Mouse (Mus musculus) left cerebral cortex, postnatal 4 days (tissue): ENCODE measurements at regions not wholly inside any gene's neighbourhood (a gene's known extent, or its start where the extent isn't known, plus 50 kb on each side); places are given as distances from the start of the nearest gene placed in this dataset.

Experiments used
- DNase-seq: peaks from one replicate; pipeline ENCODE4 v3.0.0-alpha.2; 2022
- intact Hi-C: fragments of 180-260 bp; cut with DNase I; formaldehyde crosslinking; loops from one replicate; pipeline ENCODE4 v1.15.1; 2025

DNA sequence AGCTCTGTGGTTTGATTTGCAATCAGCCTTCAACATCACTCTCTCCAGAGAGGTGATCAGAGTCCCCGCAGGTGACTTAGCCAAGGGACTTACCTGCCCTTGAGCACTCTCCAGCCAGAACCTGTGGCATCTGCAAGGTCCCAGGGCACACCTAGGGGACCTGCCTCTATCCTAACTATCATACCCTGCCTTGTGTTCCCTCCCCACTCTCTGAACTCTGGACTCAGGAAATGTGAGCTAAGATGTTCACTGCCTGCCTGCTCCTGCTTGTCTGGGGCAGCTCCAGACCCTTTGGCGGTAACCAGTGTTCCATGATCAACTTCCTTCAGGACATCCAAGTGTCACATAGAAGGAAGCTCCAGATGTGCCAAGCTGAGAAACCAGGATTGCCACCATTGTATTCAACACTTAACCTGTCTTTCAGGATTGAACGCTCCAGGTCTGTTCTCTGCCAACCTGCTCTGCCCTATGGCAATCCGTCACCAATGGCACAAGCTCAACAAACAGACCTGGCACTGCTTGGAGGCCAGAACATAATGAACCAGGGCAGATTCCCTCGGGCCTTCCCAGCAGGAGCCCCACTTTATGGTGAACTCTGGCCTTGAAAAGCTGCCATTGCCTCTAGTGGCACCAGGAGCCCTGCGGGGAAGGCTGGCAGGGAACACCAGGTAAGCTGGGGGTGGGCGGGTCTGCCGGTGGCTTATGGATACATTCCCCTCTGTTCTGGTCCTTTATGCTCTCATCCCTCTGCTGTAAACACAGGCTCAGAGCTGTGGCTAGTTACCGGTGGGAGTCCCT, 223.2 kb downstream of the Tle3 start:
- intact Hi-C loops = no loop called here
- DNase-seq = no peak

DNA sequence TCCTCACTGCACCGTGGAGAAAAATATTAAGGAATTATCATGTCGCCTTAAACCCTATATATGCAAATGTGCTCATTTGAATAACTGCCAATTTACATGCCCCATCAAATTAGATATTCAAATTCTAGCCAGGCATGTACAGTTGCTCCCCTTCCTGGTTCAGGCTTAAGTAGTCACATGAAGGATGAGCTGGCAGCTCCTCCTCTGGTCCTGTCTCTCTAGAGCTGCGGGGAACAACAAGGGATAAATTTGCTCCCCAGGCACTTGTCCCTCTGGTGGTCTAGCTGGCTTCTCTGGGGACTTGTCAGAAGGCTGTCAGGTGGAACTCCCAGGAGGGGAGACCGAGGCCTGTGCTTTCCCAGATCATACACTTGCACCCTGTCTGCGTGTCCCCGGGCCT, 221.8 kb downstream of the Tle3 start:
- intact Hi-C loops = no loop called here
- DNase-seq = no peak

GRCm38 (mm10) chr9:61589727-61590299, 217.6 kb downstream of the Tle3 start:
- no peak for DNase-seq
- intact Hi-C loops = no loop called here

DNA sequence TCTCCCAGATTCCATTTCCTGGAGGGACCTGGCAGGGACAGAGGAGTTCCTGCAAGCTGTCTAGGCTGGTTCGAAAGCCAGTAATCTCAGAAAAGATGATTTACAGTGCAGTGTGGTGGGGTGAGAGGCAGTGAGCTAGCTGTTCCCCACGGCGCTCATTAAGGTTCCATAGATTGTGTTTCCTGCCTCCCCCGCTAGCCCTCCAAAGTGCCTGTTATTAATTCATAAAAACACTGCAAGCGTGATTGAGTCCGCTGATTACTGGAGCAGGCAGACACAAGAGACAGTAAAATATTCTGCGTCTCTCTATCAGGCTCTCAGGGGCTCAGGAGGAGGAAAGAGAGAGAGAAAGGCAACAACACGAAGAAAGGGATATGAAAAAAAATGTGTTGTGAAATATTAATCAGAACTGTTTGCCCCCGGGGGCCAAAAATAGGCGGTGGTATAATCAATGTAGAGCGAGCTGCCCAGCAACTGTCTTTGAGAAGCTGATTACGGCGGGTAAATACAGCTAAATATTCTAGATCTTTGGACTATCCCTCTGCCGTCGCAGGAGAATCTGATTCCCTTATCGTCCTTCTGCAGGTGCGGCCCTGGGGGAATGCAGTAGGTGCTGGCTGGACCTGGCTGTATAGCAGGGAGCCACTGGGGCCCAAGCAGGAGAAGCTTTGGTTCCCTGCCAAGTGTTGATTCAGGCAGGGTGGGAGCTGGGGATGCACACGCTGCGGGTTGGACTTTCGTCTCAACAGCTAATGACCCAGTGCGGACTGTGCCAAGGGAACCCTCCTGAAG, 211.3 kb downstream of the Tle3 start:
- DNase-seq = no peak
- intact Hi-C loops = no loop called here

DNA sequence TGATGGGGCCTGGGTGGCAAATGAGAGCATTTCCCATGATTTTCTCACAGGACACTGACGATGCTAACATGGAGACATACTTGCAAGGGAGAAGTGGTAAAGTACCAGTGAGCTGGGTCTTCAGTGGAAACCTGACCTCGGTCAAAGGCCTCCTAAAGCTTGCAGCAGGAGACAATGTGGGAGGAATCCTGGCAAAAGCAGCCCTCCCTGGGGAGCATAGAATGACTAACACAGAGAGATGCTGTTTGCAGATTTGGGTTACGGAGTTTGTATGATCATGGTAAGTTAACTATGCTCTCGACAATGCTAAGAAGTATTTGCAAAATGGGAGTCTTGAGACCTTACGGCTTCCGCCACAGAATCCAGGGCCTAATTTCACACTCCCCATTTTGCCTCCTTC, 208.9 kb downstream of the Tle3 start:
- no peak for DNase-seq
- intact Hi-C loops = no loop called here

DNA sequence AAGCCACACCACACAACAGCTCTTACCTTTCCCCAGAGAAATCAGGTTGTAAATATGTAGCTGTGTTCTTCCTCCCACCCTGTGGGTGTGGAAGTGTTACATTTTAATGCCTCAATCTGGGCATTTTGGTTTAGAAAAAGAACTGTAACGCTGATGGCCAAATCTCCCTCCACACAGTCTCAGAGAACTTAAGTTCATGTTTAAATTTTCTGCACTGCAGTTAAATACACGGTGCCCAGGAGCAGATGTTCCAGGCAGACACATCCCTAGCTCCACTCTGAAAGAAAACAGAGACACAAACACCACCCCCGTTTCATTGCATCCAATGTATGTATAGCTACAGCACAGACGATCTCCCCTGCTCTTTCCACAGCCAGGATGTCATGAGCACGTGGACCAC, 206.1 kb downstream of the Tle3 start:
- no peak for DNase-seq
- intact Hi-C loops = no loop called here

DNA sequence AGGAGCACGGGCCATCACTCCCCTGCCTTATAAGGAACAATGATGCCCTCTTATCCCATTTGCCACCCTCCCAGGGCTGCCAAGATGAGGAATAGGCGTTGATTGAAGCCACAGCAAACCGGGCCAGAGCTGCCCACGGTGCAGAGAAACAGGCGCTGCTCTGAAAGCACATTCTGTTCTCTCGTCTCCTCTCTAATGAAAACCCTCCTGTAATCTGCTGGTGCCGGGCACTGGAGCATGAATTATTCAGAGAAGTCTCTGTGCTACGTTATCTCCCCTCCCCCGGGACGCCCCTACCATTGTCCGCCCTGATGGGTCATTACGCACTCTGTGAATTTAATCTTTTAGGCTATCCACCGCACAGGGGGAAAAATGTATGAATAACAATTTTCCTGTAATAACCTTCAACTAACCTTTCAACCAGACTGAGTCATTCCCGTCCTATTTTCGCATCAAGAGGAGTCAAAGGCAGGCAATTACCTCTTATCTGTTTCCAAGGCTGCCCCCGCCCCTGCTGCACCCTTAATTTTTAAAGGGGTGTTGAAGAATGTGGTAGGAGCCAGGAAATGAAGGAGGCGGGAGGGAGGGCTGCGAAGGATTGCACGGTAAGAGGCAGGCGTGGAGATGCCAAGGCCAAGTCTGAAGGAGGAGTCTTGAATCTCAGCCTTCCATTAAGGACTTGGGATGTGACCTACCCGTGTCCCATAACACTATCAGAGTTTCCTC, 201.6 kb downstream of the Tle3 start:
- intact Hi-C loops = no loop called here
- DNase-seq = peak; percentile 39

DNA sequence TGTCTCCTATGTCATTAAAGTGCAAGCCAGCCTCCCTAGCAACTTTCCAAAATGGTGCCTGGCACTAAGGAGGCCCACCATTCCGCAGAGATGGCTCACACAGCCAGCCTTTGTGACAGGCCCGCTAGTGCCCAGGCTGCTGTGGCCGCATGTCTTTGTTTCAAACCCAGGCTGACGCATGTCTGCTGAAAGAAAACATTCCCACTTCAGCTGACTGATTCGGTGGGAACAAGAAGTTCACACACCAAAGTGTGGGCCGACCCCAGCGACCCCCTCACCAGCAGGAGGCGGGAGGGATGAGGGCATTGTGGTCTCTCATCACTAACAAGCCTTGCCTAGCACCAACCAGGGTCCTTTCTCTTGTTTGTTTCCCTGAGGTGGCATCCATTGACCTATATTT, 190.9 kb downstream of the Tle3 start:
- no peak for DNase-seq
- intact Hi-C loops = no loop called here

- intact Hi-C loops = no loop called here
- no peak for DNase-seq
These were observed 189.4 kb downstream of the Tle3 start for GRCm38 (mm10) chr9:61561551-61561950.

DNA sequence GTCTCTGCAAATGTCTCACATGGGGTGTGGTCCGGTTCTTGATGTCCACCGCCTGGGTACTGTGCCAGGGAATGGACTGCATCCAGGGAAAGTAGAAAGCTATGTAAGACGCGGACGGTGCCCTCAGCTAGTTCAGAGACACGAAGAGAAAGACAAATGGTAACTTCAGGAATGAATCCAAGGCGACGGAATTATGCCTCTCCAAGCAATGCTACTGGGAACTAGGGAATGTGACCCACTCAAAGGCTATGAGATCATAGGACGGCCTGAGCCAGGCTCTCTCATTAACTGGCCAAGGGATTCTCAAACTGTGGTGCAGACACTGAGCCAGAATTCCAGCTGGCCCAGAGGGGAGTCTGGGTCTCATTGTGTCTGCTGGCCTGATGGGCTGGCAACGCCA, 186.5 kb downstream of the Tle3 start:
- DNase-seq = peak; percentile 72
- intact Hi-C loops = no loop called here

DNA sequence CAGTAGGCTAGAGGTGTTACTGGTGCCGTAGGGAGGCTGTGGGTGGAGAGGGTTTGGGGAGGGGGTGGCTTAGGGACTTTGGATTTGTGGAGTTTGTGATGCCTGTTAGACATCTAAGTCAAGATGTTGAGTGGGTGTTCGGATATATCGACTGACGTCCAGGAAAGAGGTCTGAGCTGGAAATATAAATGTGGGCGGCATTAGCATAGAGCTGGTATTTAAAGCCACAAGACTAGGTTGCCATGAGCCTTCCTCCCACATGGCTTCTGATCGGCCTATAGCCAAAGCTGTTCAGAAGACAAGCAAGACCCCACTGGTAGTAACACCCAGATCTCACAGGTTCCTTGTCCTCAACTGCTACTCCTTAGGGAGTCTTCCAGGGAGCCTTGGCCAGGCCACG, 184.9 kb downstream of the Tle3 start:
- DNase-seq = no peak

DNA sequence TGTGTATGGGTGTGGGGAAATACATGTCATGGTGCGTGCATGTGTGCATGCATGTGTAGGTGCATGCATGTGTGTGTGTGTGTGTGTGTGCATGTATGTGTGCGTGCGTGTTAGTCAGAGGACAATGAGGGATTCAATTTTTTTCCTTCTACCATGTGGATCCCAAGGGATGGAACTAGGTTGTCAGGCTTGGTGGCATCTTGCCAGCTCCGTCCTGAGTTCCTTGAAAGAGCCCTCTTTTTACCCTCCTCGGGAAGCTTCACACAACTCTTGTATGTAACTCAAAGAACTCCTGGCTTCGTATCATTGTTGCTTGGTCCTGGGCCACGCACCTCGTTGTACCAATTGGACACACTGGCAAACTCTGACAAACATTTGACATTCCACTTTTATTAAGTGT, 183.0 kb downstream of the Tle3 start:
- DNase-seq = peak; percentile 39
- intact Hi-C loops = no loop called here

More for the DNA sequence above, 184.9 kb downstream of the Tle3 start:
- intact Hi-C loops = no loop called here

DNA sequence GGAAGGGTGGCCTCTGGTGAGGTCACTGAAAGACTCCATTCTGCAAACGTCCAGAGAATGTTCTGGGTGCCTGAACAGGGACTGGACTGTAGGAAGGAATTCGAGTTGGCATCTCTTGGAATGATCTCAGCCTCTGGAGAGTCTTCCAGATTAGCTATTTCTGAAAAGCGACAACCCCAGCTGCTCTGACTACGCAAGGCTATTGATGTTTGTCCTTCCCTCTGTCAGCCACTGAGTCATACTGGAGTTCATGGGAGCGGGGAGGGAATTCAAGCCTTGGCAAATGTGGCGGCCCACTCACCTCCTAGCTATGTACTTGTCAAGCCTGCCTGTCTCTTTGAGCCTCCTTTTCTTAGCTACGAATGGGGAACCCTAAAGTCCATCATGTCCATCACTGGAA, 182.4 kb downstream of the Tle3 start:
- intact Hi-C loops = no loop called here
- DNase-seq = no peak

DNA sequence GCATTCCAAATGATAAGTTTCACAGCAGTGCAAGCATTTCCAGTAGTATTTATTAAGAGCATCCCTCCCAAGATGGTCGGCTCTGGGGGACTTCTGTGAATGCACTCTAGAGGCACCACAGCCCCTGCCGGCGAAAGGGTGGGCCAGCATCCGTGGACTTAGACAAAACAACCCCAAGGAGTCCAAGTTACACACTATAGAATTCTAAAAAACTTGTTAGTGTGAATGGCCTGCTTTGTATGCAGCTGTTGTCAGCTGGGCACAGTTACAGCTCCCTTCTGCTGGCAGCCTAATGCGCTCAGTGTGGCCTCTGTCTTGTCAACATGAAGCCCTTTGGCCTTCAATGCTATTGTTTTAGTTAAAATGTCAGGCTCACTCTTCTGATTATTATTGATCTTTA, 181.5 kb downstream of the Tle3 start:
- intact Hi-C loops = no loop called here
- DNase-seq = peak; percentile 36

DNA sequence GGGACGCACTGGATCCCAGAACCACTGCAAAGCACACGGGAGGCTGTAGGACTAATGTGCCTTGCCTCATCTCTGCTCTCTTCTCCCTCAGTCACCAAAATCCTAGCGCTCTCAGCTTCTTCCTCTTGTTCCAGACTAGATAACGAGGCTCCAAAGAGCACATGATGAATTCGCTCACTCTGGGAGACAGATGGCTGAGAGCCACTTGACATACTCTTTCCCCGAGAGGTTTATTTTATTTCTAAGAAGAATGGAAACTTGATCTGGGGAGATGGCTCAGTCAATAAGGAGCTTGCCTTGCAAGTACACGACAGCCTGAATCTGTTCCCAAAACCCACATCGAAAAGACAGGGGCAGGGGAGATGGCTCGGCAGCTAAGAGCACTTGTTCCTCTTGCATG, 179.2 kb downstream of the Tle3 start:
- intact Hi-C loops = no loop called here
- DNase-seq = no peak

DNA sequence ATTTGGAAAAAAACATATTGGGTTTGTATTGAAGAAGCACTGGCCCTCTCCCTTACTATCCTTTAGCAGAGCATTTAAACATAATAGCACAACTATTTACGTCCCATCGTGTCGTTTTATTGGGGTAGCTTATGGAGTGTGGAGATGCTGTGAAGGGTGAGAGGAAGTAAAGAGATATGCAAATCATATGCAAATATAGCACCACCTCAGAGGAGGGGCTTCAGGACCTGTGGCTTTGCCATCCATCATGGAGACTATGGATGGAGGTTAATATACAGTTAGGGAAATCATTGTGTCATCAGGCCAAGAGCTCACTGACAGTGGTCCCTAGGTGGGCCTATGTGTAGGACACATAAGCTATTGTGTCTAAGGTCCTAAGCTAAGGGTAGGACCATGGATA, 178.2 kb downstream of the Tle3 start:
- DNase-seq = no peak
- intact Hi-C loops = no loop called here

DNA sequence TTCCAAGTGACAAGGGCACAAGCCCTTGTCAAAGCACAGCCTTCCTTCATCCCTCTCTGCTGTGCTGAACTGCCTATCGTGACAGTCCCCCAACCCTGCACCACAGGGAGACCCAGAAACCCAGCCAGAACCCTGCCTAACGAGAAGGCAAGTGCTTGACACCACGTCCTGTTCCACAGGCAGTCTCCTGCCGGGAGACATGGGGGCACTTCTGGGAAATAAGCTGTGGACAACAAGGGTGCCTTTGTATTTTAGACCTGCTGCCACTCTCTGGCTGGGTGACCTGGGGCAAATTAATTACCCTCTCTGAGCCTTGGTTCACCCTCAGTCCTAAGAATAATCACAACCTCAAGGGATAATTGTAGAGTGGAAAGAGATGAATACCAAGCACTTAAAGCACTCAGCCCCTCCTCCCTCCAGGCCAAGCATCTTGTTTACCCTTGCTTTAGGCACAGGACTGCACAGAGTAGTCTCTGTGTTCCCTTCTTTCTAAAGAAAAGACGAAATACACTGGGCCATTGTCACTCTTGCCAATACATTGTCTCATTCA, 177.6 kb downstream of the Tle3 start:
- DNase-seq = peak; percentile 18
- intact Hi-C loops = no loop called here

GRCm38 (mm10) chr9:61537316-61538189, 165.4 kb downstream of the Tle3 start:
- DNase-seq = peak; percentile 17
- intact Hi-C loops = no loop called here

GRCm38 (mm10) chr9:61533237-61533636, 161.1 kb downstream of the Tle3 start:
- intact Hi-C loops = no loop called here
- DNase-seq = no peak
